Mouse (Mus musculus) limb, embryonic 10.5 days (tissue): ENCODE results near the gene Ccl6. TPM values are rescaled to one million over a fixed set of nuclear protein-coding genes. Genes with fewer than 3 reads are reported as not detected.
"Not testable (repeated sequence)": the region's sequence is repeated elsewhere in the genome, so short reads cannot be mapped to it uniquely, and the experiment has no call there.

ENCODE experiments used
- DNase-seq: peaks from one replicate; pipeline ENCODE4 v3.0.0-alpha.2; 2017; ENCODE audit warnings: low spot score
- H3K27ac ChIP-seq: fragments of 300-500 bp; sonication (generic); 2 replicates; pipeline ENCODE4 v1.5.1; 2016; ENCODE audit warnings: mild to moderate bottlenecking
- H3K27me3 ChIP-seq: fragments of 300-500 bp; sonication (generic); 2 replicates; pipeline ENCODE4 v1.6.1; 2016; ENCODE audit warnings: low read depth, mild to moderate bottlenecking; ENCODE audit not compliant: poor library complexity, severe bottlenecking
- H3K36me3 ChIP-seq: fragments of 300-500 bp; sonication (generic); 2 replicates; pipeline ENCODE4 v1.6.1; 2016; ENCODE audit warnings: mild to moderate bottlenecking, moderate library complexity
- H3K4me1 ChIP-seq: fragments of 300-500 bp; sonication (generic); 2 replicates; pipeline ENCODE4 v1.6.1; 2016
- H3K4me3 ChIP-seq: fragments of 300-500 bp; sonication (generic); 2 replicates; pipeline ENCODE4 v1.5.1; 2016; ENCODE audit warnings: mild to moderate bottlenecking, moderate library complexity
- H3K9me3 ChIP-seq: fragments of 300-500 bp; sonication (generic); replicated peaks from 2 replicates; pipeline ENCODE4 v1.6.1; 2016; ENCODE audit warnings: mild to moderate bottlenecking
- WGBS: fragments of 180-500 bp; shearing (Covaris S2); methylation state at CpG from one replicate; pipeline ENCODE4 v1.1.7; 2016; 5-methylcytosine and 5-hydroxymethylcytosine counted together
- polyA plus RNA-seq: library from polyadenylated mRNA; unstranded; fragments of >200 nt; fragmentation: Nextera tagmentation; extraction: Ambion mirVana; gene quantifications from 2 replicates; pipeline ENCODE4 v1.2.1, GENCODE M21; 2016

Ccl6 gene
- polyA plus RNA-seq, 1 experiment from 2014 or later, result 1.6 TPM

DNA sequence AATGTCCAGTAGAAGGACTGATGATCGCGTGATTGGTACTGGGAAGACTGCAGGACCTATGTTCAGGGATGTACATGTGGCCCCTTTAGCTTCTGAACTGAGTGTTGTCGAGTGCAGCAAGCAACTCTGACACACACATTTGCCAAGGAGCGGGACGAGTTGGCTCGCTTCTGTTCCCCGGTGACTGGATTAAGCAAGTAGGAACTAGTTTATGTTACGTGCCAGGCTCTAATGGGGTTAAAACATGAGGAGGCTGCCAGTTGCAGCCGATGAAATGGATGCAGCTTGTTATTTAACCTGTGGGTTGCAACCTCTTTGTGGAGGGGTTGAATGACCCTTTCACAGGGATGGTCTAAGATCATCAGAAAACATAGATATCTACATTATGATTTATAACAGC is 24.8 kb downstream of the Ccl6 start:
- Histone ChIP-seq H3K9me3 (no peaks in the 10 kb centered on the region), H3K27me3 (no peaks in the 10 kb centered on the region), H3K36me3 (no peaks in the 10 kb centered on the region), H3K4me1 (0 out of 2 replicates have a peak, but pooled peaks cover 5% of the 10 kb centered on the region), H3K27ac (no peak overlapping the region), H3K4me3 (no peak overlapping the region)
- no peak for DNase-seq
- 92% methylated on average over 9 of the region's 9 CpGs for WGBS

DNA sequence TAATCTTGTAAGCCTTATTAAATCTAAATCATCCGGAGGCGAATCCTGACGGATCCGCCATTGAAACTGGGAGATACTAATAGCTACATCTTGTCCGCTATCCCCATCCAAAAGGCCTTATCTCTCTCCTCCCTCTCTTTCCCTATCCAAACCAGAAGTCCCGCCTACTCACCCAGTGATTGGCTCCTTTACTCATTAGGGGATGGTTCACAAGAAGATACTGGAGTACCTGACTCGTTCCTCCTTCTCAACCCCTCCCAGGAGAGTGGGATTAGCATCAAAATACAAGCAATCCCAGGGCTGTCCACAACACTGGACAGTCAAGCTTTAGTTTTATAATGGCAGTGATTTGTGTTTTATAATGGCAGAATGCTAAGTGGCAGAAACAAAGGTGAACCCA is 25.6 kb downstream of the Ccl6 start:
- Histone ChIP-seq H3K4me1 (0 out of 2 replicates have a peak, but pooled peaks cover 5% of the 10 kb centered on the region), H3K36me3 (no peaks in the 10 kb centered on the region), H3K9me3 (no peaks in the 10 kb centered on the region), H3K27me3 (no peaks in the 10 kb centered on the region), H3K27ac (no peak overlapping the region), H3K4me3 (no peak overlapping the region)
- WGBS, result 63% methylated on average over 7 of the region's 7 CpGs
- DNase-seq, result no peak

DNA sequence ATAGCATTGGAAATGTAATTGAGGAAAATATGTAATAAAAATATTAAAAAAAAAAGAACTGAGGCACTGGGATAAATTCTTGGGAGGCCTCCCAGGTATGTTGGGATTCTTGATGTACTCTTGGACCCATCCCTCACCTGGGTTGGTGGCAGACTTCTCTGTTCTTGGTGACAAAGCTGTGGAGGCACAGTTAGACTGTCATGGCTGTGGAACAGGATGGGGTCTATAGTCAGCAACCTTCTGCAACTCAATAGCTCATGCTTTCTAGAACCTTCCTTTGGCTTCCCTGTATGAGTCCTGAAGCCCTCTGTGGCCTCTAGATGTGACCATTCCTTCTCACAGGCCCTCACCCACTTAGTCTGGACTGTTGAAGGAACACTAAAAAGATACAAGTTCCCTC is 26.3 kb downstream of the Ccl6 start:
- 0 out of 2 replicates have a peak, but pooled peaks cover 5% of the 10 kb centered on the region for H3K4me1 ChIP-seq
- H3K27ac ChIP-seq, result no peak overlapping the region
- no peaks in the 10 kb centered on the region for H3K27me3 ChIP-seq
- no peak overlapping the region for H3K4me3 ChIP-seq
- H3K36me3 ChIP-seq, result no peaks in the 10 kb centered on the region
- no peaks in the 10 kb centered on the region for H3K9me3 ChIP-seq
- DNase-seq, result no peak

DNA sequence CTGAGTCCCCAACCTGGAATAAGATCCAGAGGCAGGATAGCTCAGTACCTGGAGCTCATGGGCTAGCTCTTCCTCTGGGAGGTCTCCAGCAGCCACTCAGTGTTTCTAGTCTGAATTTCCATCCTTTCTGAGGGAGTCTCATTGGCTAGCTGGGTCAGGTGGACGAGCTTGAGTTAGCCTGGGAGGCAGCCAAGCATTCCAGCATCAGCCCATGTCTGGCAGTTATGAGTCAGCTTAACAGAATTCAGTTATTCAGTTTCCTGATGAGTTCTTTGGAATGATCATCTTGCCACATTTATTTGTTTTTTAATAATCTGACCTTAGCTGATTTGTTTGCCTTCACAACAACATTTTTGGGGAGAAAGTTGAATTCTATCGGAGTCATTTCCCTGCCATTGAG is 29.1 kb downstream of the Ccl6 start:
- no peak overlapping the region for H3K4me3 ChIP-seq
- no peak overlapping the region for H3K27ac ChIP-seq
- H3K4me1 ChIP-seq, result no peaks in the 10 kb centered on the region
- WGBS, result 79% methylated on average over 2 of the region's 2 CpGs
- no peaks in the 10 kb centered on the region for H3K27me3 ChIP-seq
- no peak for DNase-seq
- no peaks in the 10 kb centered on the region for H3K36me3 ChIP-seq
- H3K9me3 ChIP-seq, result no peaks in the 10 kb centered on the region

DNA sequence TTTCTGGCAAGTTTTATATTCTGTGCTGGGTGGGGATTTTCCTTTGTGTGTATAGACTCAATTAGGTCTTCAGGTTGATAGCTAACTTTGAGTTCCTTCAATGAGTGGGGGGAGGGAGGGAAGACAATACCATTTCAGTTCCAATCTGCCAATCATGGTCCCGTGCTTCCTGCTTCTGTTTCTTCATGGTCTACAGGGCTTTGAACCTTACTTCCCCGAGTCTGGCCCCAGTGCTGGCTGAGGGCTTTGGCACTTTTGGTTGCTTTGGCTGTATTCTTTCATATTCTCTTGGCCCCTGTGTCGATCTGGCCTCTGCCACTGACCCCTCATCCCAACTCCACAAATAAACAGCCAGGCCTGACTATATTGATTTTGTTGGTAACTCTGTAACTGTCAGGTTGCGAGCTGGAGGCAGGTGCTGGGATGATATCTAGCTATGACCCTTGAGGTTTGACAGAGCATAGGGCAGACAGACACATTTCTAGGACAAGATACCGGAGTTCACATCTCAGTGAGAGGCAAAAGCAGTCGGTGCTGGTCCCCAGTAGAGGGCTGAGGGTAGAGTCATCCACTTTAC is 30.5 kb downstream of the Ccl6 start:
- Histone ChIP-seq H3K4me1 (no peaks in the 10 kb centered on the region), H3K36me3 (no peaks in the 10 kb centered on the region), H3K9me3 (no peaks in the 10 kb centered on the region), H3K27me3 (no peaks in the 10 kb centered on the region), H3K27ac (no peak overlapping the region), H3K4me3 (no peak overlapping the region)
- WGBS, result 82% methylated on average over 6 of the region's 6 CpGs
- no peak for DNase-seq

DNA sequence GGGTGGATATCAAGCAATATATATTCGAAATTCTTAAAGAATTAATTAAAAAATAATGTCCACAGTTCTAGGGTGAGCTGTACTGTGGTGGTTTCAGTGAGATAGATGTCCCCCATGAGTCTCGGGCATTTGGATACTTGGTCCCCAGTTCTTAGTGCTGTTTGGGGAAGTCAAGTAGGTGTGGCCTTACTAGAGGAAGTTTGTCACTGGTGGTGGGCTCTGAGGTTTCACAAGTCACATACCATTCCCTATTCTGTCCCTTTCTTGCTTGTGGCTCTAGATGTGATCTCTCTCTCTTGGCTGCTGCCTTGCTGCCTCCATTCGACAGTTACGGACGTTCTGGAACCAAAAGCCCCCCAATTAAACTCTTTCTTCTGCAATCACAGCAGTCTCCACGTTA is 32.5 kb downstream of the Ccl6 start:
- H3K4me3 ChIP-seq, result no peak overlapping the region

DNA sequence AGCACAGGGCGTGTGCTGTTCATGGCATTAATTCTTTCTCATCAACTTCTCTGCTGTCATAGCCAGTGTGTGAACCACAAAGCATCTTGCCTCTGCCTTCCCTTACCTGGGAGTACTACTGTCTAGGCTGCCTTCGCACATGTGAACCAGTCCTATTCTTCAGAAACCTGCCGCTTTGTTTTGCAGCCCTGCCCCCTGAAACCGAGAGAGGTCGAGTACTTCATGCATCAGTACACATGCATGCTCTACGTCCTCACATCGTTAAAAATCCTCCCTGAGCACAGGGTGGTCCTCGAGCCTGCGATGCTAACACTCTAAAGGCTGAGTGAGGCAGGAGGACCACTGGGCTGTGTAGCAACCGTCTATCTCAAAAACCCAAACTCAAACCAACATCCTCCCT is 35.8 kb downstream of the Ccl6 start:
- no peaks in the 10 kb centered on the region for H3K27me3 ChIP-seq
- WGBS, result 78% methylated on average over 10 of the region's 10 CpGs
- H3K4me1 ChIP-seq, result no peaks in the 10 kb centered on the region
- no peaks in the 10 kb centered on the region for H3K9me3 ChIP-seq
- no peak for DNase-seq
- no peak overlapping the region for H3K27ac ChIP-seq
- no peaks in the 10 kb centered on the region for H3K36me3 ChIP-seq
- H3K4me3 ChIP-seq, result no peak overlapping the region

More for the DNA sequence above, 32.5 kb downstream of the Ccl6 start:
- no peak for DNase-seq
- no peaks in the 10 kb centered on the region for H3K9me3 ChIP-seq
- no peak overlapping the region for H3K27ac ChIP-seq
- no peaks in the 10 kb centered on the region for H3K36me3 ChIP-seq
- H3K4me1 ChIP-seq, result no peaks in the 10 kb centered on the region
- WGBS, result 81% methylated on average over 6 of the region's 6 CpGs
- no peaks in the 10 kb centered on the region for H3K27me3 ChIP-seq

DNA sequence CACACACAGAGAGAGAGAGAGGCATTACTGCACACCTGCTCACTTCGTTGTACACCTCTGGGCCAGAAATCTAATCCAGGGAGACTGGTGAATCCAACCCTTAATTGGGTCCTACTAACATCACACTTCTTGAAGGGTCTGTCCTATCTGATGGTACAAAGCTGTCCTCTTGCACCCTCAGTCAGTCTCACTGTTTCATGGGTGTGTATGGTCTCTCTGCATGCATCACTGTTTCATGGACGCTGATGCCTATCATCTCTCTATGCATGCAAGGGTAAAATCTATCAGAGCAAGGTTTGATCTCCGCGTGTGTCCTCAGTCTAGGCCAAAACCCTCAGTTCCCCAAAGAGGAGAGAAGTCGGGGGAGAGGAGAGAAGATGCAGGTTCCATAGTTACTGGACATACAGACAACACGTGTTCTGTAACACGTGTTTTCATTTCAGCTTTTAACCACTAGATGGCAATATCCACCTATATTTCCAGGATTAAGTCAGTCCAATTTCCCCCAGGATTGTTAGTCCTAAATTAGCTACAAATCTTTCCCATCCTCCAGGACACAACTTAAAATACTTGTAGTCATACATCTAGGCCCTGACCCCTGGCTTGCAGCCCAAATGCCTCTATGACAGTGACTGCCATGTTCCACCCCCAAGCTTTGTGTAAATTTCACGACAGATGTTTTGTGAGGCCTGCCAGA is 36.7 kb downstream of the Ccl6 start:
- no peak overlapping the region for H3K27ac ChIP-seq
- H3K4me3 ChIP-seq, result no peak overlapping the region
- H3K9me3 ChIP-seq, result no peaks in the 10 kb centered on the region
- no peaks in the 10 kb centered on the region for H3K4me1 ChIP-seq
- H3K27me3 ChIP-seq, result no peaks in the 10 kb centered on the region
- no peaks in the 10 kb centered on the region for H3K36me3 ChIP-seq
- 36% methylated on average over 8 of the region's 8 CpGs for WGBS
- peak; percentile 35 for DNase-seq

DNA sequence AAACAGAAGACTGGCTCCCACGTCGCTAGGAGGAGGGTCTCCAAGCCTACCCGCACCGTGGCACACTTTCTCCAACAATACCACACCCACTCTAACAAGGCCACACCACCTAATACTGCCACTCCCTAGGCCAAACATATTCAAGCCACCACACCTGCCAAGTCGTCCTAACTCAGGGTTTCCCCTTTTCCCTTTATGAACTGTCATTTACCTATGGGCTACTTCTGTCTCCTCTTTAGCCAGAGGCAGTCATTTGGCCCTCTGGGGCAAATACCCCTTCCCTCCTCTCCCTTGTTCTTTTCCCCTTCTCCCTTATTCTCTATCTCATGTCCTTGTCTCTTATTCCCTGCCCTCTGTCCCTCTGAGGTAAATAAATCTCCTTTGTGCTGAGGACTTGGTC is 41.2 kb downstream of the Ccl6 start:
- no peak overlapping the region for H3K27ac ChIP-seq
- no peak overlapping the region for H3K4me3 ChIP-seq
- 79% methylated on average over 5 of the region's 5 CpGs for WGBS
- no peaks in the 10 kb centered on the region for H3K36me3 ChIP-seq
- no peaks in the 10 kb centered on the region for H3K4me1 ChIP-seq
- H3K9me3 ChIP-seq, result no peaks in the 10 kb centered on the region
- no peaks in the 10 kb centered on the region for H3K27me3 ChIP-seq
- no peak for DNase-seq

DNA sequence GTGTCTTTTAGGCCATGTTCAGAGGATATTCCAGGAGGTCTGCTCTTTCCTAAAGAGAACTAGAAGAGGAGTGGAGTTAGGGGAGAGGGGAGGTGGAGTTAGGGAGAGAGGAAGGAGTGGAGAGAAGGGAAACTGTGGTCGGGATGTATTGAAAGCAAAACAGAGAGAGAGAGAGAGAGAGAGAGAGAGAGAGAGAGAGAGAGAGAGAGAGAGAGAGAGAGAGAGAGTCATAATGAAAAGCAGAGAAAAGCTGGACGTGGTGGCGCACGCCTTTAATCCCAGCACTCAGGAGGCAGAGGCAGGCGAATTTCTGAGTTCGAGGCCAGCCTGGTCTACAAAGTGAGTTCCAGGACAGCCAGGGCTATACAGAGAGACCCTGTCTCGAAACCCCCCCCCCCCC is 41.9 kb downstream of the Ccl6 start:
- DNase-seq, H3K4me1 ChIP-seq, H3K27me3 ChIP-seq, H3K27ac ChIP-seq, H3K9me3 ChIP-seq, H3K36me3 ChIP-seq, H3K4me3 ChIP-seq: not testable (repeated sequence)
- WGBS, result 86% methylated on average over 7 of the region's 7 CpGs

DNA sequence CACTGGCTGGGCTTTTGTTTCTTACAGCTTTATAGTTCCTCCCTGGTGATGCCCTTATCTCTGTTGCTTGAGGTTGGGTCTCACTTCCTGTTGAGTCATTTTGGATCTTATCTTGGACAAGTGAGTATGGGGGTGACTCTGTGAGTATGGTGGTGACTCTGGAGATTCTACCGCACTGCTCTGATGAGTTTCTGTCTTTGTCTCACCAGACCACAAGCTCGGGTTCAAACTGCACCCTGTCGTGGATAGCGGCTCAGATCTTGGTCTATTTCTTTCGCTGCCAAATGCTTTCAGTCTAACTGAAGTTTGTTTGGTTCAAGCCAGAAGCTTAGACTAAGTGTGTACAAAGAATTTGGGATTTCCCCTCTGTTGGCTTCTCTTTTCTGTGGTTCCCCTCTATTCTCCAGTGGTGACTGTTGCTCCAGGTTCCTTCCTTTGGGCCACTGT is 42.7 kb downstream of the Ccl6 start:
- WGBS, result 91% methylated on average over 5 of the region's 5 CpGs
- H3K36me3 ChIP-seq, result no peaks in the 10 kb centered on the region
- no peaks in the 10 kb centered on the region for H3K9me3 ChIP-seq

DNA sequence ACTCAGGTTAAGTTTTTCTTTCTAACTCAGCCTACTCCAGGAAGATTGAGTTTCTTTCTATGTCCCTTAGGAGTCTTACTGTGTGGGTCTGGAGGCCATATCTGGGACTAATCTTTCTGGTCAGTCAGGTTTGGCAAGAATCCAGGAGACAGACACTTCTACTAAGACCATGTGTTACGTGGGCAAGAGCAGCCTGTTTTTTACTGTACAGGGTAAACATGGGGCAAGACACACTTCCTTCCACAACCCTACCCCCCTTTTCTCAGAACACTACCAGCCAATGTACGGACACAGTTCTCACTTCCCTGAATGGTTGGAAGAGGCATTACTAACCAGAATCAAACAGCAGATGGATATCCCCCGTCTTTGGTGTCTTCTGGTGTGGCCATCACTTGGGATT is 48.7 kb downstream of the Ccl6 start:
- no peaks in the 10 kb centered on the region for H3K9me3 ChIP-seq
- H3K27ac ChIP-seq, result no peak overlapping the region
- no peak overlapping the region for H3K4me3 ChIP-seq
- DNase-seq, result no peak
- H3K36me3 ChIP-seq, result no peaks in the 10 kb centered on the region
- 87% methylated on average over 3 of the region's 3 CpGs for WGBS
- H3K4me1 ChIP-seq, result no peaks in the 10 kb centered on the region
- no peaks in the 10 kb centered on the region for H3K27me3 ChIP-seq

More for the DNA sequence above, 42.7 kb downstream of the Ccl6 start:
- Histone ChIP-seq H3K27me3 (no peaks in the 10 kb centered on the region), H3K4me3 (no peak overlapping the region), H3K4me1 (no peaks in the 10 kb centered on the region), H3K27ac (no peak overlapping the region)
- DNase-seq, result no peak

DNA sequence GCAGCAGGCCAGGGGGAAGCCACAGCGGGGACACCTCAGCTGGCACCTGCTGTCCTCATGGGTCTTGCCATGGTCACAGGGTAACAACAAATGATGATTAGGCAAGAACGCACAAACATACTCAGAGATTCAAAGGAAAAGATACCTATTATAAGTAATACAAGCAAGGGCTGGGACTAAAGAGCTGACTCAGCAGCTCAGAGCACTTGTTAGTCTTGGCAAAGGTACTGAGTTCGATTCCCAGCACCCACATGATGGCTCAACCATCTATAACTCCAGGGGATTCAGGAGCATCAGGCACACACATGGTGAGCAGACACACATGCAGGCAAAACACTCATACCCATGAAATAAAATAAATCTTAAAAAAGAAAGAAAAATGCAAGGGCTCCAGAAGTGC is 51.5 kb downstream of the Ccl6 start:
- Histone ChIP-seq H3K4me1 (no peaks in the 10 kb centered on the region), H3K27me3 (no peaks in the 10 kb centered on the region), H3K36me3 (no peaks in the 10 kb centered on the region), H3K27ac (no peak overlapping the region), H3K4me3 (no peak overlapping the region), H3K9me3 (no peaks in the 10 kb centered on the region)
- 84% methylated on average over 3 of the region's 3 CpGs for WGBS
- DNase-seq, result no peak

DNA sequence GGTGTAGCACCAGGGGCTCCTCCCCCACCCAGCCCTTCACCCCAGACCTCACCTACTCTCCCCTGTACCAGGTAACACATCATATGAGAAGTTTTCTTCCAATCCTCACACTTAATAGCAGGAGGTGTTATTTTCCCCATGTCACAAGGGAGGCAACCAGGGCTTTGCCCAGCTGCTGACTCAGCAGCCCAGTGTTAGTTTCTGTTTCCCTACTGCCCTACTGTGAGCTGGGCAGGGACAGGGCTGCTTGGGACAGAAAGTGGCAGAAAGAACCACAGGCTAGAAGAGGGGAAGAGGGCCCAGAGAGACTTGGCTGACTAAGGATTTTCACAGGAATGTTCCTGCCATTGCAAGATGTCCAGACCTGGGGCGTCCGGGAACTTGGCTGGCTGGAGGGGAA is 52.0 kb downstream of the Ccl6 start:
- no peaks in the 10 kb centered on the region for H3K27me3 ChIP-seq
- WGBS, result 86% methylated on average over 2 of the region's 2 CpGs
- H3K27ac ChIP-seq, result no peak overlapping the region
- no peaks in the 10 kb centered on the region for H3K9me3 ChIP-seq
- H3K36me3 ChIP-seq, result no peaks in the 10 kb centered on the region
- H3K4me3 ChIP-seq, result no peak overlapping the region
- no peak for DNase-seq
- no peaks in the 10 kb centered on the region for H3K4me1 ChIP-seq
